Mouse (Mus musculus) c-Kit-positive CD71-positive TER-119-positive erythroid progenitor cells, embryonic 14.5 days (primary cell): ENCODE data around the gene Acta1.

Experiments
- DNase-seq: peaks from one replicate; pipeline ENCODE4 v3.0.0-alpha.2; 2013; ENCODE audit warnings: low spot score

Gene Acta1

GRCm38 (mm10) chr8:123844341-123844740 is 50.2 kb downstream of the Acta1 start:
- DNase-seq, result no peak

- no peak for DNase-seq
These were observed 52.5 kb downstream of the Acta1 start for GRCm38 (mm10) chr8:123842086-123842485.
